Mouse (Mus musculus): Measurements from ENCODE around the gene Rrm1. TPM values are rescaled to one million over a fixed set of nuclear protein-coding genes. Genes with fewer than 3 reads are reported as not detected.
"Not testable (repeated sequence)": the region's sequence is repeated elsewhere in the genome, so short reads cannot be mapped to it uniquely, and the experiment has no call there.

Gene Rrm1
- 10 to 100 TPM; 82.6 to 87.8 TPM for polyA plus RNA-seq (2017; shearing (Covaris generic))

GRCm38 (mm10) chr7:102441657-102442391, at the start of gene Rrm1:
Gene Rrm1 (plus strand): TSS chr7:102441695.
- ATAC-seq: peak; percentile 99

GRCm38 (mm10) chr7:102393898-102394297, 47.6 kb upstream of the Rrm1 start:
- ATAC-seq: no peak

DNA sequence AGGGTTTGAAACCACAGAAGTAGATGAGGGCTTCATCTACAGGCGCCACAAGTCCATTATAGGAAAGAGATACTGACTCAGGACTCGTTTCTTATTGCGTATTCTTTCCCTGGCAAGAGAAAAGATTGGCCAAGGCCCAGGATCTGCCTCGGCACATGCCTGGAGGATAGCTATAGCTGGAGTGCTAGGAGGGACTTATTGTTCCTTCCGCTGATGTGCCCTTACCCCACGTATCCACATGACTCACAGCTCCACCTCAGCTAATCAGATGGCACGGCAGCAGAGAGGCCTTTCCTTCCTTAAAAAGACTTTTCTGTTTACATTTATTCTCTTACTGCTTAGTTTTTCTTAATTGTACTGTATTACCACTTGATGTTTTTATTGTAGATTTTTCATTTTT, 45.6 kb upstream of the Rrm1 start:
- ATAC-seq: no peak

DNA sequence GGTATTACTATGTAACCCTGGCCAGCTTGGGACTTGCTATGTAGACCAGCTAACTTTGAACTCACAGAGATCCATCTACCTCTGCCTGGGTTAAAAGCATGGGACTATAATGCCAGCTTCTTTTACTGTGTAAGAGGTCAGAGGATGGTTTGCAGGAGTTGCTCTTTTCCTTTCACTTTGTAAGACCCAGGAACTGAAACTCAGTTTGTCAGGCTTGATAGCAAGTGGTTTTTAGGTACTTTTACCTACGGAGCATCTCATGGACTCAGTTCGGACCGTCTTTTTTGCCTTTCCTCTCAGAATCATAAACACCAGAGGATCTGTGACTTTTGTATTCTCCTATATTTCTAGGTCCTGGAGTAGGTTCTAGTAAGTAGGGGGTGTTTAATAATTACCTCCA, 45.2 kb upstream of the Rrm1 start:
- no peak for ATAC-seq

GRCm38 (mm10) chr7:102399180-102399731, 42.2 kb upstream of the Rrm1 start:
- ATAC-seq: no peak

DNA sequence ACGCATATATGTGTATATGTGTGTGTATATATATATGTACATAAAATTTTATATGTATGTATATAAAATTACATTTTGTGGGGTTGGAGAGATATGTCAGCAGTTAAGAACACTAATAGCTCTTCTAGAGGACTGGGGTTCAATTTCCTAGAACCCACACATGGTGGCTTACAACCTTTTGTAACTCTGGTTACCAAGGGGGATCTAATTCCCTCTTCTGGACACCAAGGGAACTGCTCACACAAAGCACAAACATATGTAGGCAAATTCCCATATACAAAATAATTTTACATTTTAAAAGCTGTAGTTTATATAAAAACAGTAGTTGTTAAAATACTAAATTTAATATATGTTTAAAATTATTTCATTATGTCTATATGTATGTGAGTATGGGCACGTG, 37.4 kb upstream of the Rrm1 start:
- no peak for ATAC-seq

DNA sequence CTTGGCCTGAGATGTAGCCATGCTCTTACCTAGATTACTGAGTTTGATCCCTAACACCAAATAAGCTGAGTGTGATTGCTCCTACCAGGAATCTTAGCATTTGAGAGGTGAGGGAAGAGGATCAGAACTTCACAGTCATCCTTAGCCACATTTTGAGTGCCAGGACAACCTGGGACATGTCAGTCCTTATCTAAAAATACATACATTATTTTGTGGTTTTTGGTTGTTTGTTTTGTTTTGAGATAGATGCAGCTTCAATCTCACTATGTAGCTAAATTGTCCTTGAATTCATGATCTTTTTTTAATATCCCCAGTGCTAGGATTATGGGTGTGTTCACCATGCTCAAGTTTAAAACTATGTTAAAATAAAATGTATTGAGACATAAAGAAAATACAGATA, 34.1 kb upstream of the Rrm1 start:
- no peak for ATAC-seq

DNA sequence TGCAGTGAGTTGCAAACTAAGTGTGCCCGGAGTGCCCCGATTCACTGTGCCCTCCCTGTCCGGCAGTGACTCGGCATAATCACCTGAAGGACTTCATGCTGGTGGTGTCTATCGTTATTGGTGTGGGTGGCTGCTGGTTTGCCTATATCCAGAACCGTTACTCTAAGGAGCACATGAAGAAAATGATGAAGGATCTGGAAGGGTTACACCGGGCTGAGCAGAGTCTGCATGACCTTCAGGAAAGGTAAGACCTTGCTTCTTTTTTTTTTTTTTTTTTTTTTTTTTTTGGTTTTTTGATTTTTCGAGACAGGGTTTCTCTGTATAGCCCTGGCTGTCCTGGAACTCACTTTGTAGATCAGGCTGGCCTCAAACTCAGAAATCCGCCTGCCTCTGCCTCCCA, 26.2 kb upstream of the Rrm1 start:
- ATAC-seq: not testable (repeated sequence)

- ATAC-seq: no peak
These were observed 25.7 kb upstream of the Rrm1 start for GRCm38 (mm10) chr7:102415841-102416240.

DNA sequence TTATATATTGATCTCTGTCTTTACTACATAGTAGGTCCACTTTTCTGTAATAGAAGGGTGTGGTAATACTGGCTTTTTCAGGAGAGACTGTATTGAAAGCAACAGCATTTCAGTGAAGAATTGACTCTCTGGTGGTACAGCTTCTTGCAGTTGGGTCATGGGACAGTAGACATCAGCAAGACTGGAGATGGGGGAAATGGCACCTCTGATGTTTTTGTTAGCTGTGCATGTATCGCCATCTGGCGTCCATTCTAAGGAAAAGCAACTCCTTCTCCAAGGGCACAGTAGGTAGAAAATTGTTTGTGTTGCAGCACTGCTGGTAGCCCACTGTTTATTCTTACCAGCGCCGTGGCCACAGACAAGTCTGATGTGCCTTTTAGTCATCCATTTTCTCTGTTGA, 24.1 kb upstream of the Rrm1 start:
- ATAC-seq: peak; percentile 77

GRCm38 (mm10) chr7:102422036-102422435, 19.5 kb upstream of the Rrm1 start:
- ATAC-seq: no peak

DNA sequence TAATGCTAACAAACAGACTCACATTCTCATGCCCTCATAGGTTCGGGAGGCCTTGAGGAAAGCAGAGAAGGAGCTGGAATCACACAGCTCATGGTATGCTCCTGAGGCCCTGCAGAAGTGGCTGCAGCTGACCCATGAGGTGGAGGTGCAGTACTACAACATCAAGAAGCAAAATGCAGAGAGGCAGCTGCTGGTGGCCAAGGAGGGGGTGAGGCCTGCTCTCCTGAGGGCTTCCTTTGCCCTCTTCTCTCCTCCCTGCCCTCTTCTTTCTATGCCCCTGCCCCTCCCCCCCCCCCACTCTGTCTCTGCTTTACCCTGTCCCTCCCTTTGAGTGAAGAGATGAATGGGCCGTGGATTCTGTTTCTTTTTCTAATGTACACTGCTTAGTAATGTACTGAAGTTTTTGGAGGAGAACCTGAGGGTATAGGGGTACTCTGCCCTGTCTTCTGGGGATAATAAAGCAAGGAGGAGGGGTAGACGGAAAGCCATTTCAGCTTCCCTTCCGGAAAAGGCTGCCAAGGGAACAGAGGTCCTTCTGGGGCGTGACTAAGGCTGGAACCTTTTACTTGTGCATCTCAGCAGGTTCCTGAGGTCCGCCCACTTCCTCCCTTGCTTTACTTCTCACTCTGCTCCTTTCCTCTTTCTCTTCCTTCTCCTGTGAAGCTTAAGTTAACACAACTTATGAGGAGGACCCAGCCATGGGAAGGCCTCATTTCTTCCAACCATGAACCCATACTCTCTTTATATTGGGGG, 15.4 kb upstream of the Rrm1 start:
- ATAC-seq: peak; percentile 79

- ATAC-seq: no peak
These were observed 7.2 kb upstream of the Rrm1 start for GRCm38 (mm10) chr7:102434344-102434743.

DNA sequence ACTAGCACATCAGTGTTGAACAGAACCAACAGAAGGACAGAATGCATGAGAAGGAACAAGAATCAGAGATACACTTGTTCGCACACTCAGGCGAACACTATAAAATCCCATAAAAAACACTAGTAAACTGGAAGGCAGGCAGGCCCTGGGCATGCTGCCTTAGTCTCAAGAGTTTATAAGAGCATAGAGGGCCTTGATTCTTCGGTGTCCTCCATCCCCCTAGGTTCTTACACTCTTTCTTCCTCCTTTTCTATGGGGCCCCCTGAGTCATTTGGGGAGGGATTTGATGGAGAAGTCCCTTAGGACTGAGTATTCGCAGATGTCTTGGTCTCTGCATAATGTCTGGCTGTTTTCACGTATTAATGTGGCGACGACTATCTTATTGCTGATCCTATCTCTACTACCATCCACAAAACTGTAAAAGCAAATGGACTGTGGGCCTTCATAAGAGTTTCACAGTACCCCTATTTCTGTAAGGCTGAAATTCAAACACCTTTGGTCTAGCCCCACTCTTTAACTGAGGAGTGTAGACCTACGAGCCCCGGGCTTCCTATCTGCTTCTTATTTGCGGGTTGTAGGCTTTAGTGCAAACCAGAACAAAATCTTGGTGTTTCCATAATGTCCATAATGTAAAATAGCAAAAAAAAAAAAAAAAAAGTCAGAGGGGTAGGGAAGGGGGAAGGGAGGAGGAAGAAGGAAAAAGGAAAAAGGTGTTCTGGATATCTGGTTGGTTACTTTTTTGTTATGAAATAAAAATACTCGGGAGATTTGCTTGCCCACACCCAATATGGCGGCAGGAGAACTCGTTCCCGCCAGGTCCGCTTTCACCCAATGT, 456 bp upstream of the Rrm1 start:
- no peak for ATAC-seq

DNA sequence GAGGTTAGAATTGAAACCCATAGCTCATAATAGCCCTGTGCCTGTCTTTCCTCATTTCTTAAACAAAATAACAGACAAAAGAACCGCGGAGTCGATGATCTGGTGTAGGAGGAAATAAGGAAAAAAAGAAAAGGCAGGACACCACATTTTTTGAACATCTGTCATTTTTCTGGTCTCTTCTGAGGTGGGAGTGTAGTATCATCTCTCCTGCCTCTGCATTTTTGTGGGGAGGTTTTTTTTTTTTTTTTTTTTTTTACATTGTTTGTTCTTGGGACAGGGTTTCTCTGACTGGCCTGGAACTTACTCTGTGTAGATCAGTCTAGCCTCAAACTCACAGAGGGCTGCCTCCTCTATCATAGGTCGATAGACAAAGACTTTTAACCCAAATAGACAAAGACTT, 937 bp downstream of the Rrm1 start:
- ATAC-seq: no peak

- no peak for ATAC-seq
These were observed 2.8 kb downstream of the Rrm1 start for GRCm38 (mm10) chr7:102444301-102444700.

DNA sequence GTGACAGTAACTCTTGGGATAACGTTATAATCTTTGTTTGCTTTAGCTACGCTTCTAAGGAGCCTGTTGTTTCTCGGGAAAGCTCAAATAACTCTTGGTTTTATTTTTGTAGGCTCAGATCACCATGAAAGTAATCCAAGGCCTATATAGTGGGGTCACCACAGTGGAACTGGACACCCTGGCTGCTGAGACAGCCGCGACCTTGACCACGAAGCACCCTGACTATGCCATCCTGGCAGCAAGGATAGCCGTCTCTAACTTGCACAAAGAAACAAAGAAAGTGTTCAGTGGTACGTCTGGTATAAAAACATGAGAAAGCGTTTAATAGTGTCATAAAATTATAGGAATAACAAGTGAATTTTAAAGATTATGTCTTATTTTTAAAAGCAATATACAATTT, 4.9 kb downstream of the Rrm1 start:
- no peak for ATAC-seq

DNA sequence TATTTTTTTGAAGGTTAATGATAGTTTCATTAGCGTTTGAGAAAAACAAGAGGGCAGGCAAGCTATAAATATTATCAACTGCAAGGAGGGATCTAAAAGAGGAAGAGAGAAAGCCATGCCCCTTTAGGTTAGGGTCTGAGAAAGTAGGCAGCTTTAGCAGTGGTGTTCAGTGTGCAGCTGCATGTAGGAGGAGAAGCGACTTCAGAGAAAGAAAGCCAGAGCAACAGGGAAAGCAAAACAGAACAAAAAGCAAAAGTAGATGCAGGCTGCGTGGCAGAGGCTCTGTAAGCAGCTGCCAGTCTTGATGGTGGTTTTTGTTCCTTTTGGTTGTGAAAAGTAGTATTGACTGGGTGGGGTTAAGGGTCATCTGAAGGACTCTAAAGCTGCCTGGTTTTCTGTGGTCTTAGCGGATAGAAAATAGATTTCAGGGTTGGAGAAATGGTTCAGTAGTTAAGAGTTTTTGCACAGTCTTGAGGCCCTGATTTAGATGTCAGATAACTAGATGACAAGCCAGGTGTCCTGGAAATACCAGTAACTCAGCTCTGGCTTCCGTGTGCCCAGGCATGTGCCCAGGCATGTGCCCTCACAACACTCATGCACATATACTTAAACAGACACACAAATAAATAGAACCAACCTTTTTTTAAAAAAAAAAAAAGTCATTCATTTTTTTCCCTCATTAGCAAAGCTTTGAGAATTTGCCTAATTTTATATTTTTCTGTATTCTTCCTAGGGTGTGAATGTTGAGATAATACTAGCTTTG, 17.3 kb downstream of the Rrm1 start:
- no peak for ATAC-seq

DNA sequence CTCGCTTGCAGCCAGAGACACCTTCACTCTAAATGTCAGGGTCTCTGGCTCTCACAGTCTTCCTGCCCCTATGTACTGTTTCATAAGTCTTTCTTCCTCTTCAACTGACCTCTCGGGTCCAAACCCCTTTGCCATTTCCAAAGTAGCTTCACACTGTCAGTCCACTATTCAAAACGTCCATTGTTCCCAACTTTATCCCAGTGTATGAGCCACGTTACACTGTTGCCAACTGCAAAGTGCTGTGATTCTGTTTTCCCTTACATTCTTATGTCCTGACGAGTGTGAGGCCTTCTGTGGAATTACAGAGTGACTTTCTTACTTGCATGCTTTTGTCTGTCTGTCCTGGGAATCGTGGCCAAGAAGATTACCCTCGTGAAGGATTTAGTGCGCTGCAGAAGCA, 26.1 kb downstream of the Rrm1 start:
- ATAC-seq: no peak

DNA sequence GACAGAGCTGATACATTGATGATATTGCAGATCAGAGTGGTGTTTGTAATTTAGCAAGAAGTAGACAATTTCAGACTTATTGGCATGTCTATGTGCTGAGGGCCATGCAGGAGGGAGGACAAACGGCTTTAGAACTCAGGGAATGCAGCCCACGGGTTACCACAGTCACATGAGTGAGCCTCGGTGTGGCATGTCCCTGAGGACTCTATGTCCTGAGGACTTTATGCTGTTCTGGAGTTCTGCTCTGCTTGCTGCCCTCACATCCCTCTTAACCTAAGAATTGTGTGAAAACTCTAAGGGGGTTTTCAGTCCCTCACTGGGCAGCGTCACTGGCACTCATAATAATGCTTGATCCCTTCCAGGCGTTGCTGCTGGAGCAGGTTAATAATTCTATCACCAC, 31.2 kb downstream of the Rrm1 start:
- ATAC-seq: no peak

GRCm38 (mm10) chr7:102476601-102477000, 35.1 kb downstream of the Rrm1 start:
- ATAC-seq: no peak

DNA sequence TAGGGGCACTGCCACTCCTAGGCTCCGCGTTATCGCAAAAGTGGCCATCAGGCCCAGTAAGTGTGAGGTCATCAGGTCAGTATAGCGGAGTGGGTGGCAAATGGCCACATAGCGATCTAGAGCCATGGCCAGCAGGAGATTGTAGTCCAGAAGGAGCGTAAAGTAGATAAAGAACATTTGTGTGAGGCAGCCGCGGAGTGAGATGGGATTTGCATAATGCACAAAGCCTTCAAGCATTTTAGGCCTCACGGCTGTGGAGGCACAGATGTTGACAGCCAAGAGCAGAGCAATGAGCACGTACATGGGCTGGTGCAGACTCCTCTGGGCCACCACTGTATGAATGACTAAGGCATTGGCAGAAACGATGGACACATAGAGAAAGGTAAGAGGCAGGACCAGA, 35.9 kb downstream of the Rrm1 start:
- ATAC-seq: no peak
